Mouse (Mus musculus) CH12.LX (cell line): ENCODE measurements at regions not wholly inside any gene's neighbourhood (a gene's known extent, or its start where the extent isn't known, plus 50 kb on each side); places are given as distances from the start of the nearest gene placed in this dataset.

ENCODE experiments used
- DNase-seq: peaks from one replicate; pipeline ENCODE4 v3.0.0-alpha.2; 2013; ENCODE audit errors: extremely low read depth
- H3K27ac ChIP-seq: 2 replicates; pipeline ENCODE4 v1.5.1; 2012; ENCODE audit warnings: low read depth, mild to moderate bottlenecking, control low read depth, moderate library complexity; ENCODE audit not compliant: insufficient read depth
- H3K27me3 ChIP-seq: replicated peaks from 2 replicates; pipeline ENCODE3; 2012; ENCODE audit warnings: inconsistent platforms
- H3K36me3 ChIP-seq, 2 experiments: replicated peaks in 1 of 2; 2 replicates each; pipeline versions ENCODE3 to v1.6.1; 2012; ENCODE audit warnings: inconsistent platforms in 1 of 2, low read length in 1 of 2, mild to moderate bottlenecking in 1 of 2, mixed read lengths in 1 of 2, moderate library complexity in 1 of 2; ENCODE audit not compliant: control insufficient read depth in 1 of 2, insufficient read depth in 1 of 2
- H3K4me1 ChIP-seq, 2 experiments: 2 replicates each; pipeline ENCODE4 v1.6.1; 2012; ENCODE audit warnings: inconsistent platforms in 1 of 2, moderate library complexity in 1 of 2; ENCODE audit not compliant: insufficient read depth in 2 of 2, control insufficient read depth in 1 of 2
- H3K4me2 ChIP-seq: 2 replicates; pipeline ENCODE4 v1.6.1; 2012; ENCODE audit warnings: low read depth, mild to moderate bottlenecking, control low read depth; ENCODE audit not compliant: poor library complexity, insufficient read depth, severe bottlenecking
- H3K4me3 ChIP-seq, 3 experiments: fragments of 150-350 bp in 1 of 3; sonication (generic) in 1 of 3; replicated peaks in 1 of 3; 2 replicates each; pipeline versions ENCODE3 to v1.5.1; 2011 to 2012; ENCODE audit warnings: low read depth in 2 of 3, low read length in 2 of 3, mild to moderate bottlenecking in 2 of 3, moderate library complexity in 2 of 3, control low read depth in 1 of 3, improper control_type of control experiment in 1 of 3, inconsistent platforms in 1 of 3, mixed read lengths in 1 of 3; ENCODE audit not compliant: poor library complexity in 1 of 3
- H3K79me2 ChIP-seq: replicated peaks from 2 replicates; pipeline ENCODE4 v1.6.1; 2012; ENCODE audit warnings: mild to moderate bottlenecking, moderate library complexity; ENCODE audit not compliant: control insufficient read depth, poor library complexity, insufficient read depth, severe bottlenecking; ENCODE audit errors: extremely low read depth
- H3K9ac ChIP-seq: 2 replicates; pipeline ENCODE4 v1.6.1; 2012; ENCODE audit warnings: low read depth, mild to moderate bottlenecking, control low read depth, moderate library complexity; ENCODE audit not compliant: insufficient read depth
- H3K9me3 ChIP-seq: replicated peaks from 2 replicates; pipeline ENCODE3; 2012; ENCODE audit warnings: low read length, inconsistent platforms, mixed read lengths
- BHLHE40 ChIP-seq: IDR thresholded peaks from 2 replicates; pipeline ENCODE4 v1.6.1; 2011; ENCODE audit warnings: mild to moderate bottlenecking, low read depth, low read length, improper control_type of control experiment
- CHD1 ChIP-seq: IDR thresholded peaks from 2 replicates; pipeline ENCODE4 v1.6.1; 2012; ENCODE audit warnings: low read depth, low read length, improper control_type of control experiment, inconsistent platforms
- ELF1 ChIP-seq: IDR thresholded peaks from 2 replicates; pipeline ENCODE4 v1.6.1; 2014; ENCODE audit warnings: low read depth, mild to moderate bottlenecking, inconsistent platforms, low read length, improper control_type of control experiment
- ETS1 ChIP-seq: conservative IDR thresholded peaks from 2 replicates; pipeline ENCODE4 v1.6.1; 2012; ENCODE audit warnings: low read depth, mild to moderate bottlenecking, inconsistent platforms, low read length, improper control_type of control experiment, moderate library complexity
- JUND ChIP-seq: conservative IDR thresholded peaks from 2 replicates; pipeline ENCODE4 v1.6.1; 2011; ENCODE audit warnings: low read depth, low read length, improper control_type of control experiment
- MAFK ChIP-seq: IDR thresholded peaks from 2 replicates; pipeline ENCODE4 v1.6.1; 2011; ENCODE audit warnings: low read length, improper control_type of control experiment; ENCODE audit not compliant: insufficient replicate concordance
- MAX ChIP-seq: IDR thresholded peaks from 2 replicates; pipeline ENCODE4 v1.6.1; 2011; ENCODE audit warnings: low read length, improper control_type of control experiment
- MAZ ChIP-seq: IDR thresholded peaks from 2 replicates; pipeline ENCODE4 v1.6.1; 2012; ENCODE audit warnings: low read depth, mild to moderate bottlenecking, inconsistent platforms, low read length, improper control_type of control experiment, moderate library complexity
- MEF2A ChIP-seq: IDR thresholded peaks from 2 replicates; pipeline ENCODE4 v1.6.1; 2014; ENCODE audit warnings: low read depth, mild to moderate bottlenecking, inconsistent platforms, low read length, improper control_type of control experiment, borderline replicate concordance
- MXI1 ChIP-seq: IDR thresholded peaks from 2 replicates; pipeline ENCODE4 v1.6.1; 2011; ENCODE audit warnings: mild to moderate bottlenecking, low read depth, low read length, improper control_type of control experiment
- NELFE ChIP-seq: IDR thresholded peaks from 2 replicates; pipeline ENCODE4 v1.6.1; 2011; ENCODE audit warnings: low read depth, low read length, improper control_type of control experiment
- NRF1 ChIP-seq: IDR thresholded peaks from 2 replicates; pipeline ENCODE4 v1.6.1; 2014; ENCODE audit warnings: low read depth, mild to moderate bottlenecking, inconsistent platforms, low read length, improper control_type of control experiment, moderate library complexity
- POLR2AphosphoS2 ChIP-seq: IDR thresholded peaks from 2 replicates; pipeline ENCODE4 v1.6.1; 2011; ENCODE audit warnings: low read depth, low read length, improper control_type of control experiment
- RAD21 ChIP-seq: IDR thresholded peaks from 2 replicates; pipeline ENCODE4 v1.6.1; 2011; ENCODE audit warnings: low read depth, mild to moderate bottlenecking, low read length, improper control_type of control experiment, moderate library complexity
- TCF12 ChIP-seq: IDR thresholded peaks from 2 replicates; pipeline ENCODE4 v1.6.1; 2014; ENCODE audit warnings: low read depth, mild to moderate bottlenecking, inconsistent platforms, low read length, improper control_type of control experiment
- UBTF ChIP-seq: IDR thresholded peaks from 2 replicates; pipeline ENCODE4 v1.6.1; 2012; ENCODE audit warnings: low read depth, mild to moderate bottlenecking, inconsistent platforms, low read length, improper control_type of control experiment, moderate library complexity
- USF1 ChIP-seq: IDR thresholded peaks from 2 replicates; pipeline ENCODE4 v1.6.1; 2014; ENCODE audit warnings: low read depth, mild to moderate bottlenecking, inconsistent platforms, low read length, improper control_type of control experiment
- USF2 ChIP-seq: conservative IDR thresholded peaks from 2 replicates; pipeline ENCODE4 v1.6.1; 2011; ENCODE audit warnings: low read depth, low read length, improper control_type of control experiment
- ZC3H11A ChIP-seq: IDR thresholded peaks from 2 replicates; pipeline ENCODE4 v1.6.1; 2012; ENCODE audit warnings: low read depth, mild to moderate bottlenecking, inconsistent platforms, low read length, improper control_type of control experiment
- ZKSCAN1 ChIP-seq: IDR thresholded peaks from 2 replicates; pipeline ENCODE4 v1.6.1; 2012; ENCODE audit warnings: low read depth, inconsistent platforms, low read length, improper control_type of control experiment, borderline replicate concordance
- ZMIZ1 ChIP-seq: IDR thresholded peaks from 2 replicates; pipeline ENCODE4 v1.6.1; 2012; ENCODE audit warnings: low read depth, mild to moderate bottlenecking, inconsistent platforms, low read length, improper control_type of control experiment
- dilution Hi-C: fragments of 300-500 bp; cut with MboI; formaldehyde crosslinking; loops from 2 replicates; pipeline ENCODE4 v1.14.3; 2020; ENCODE audit warnings: low sequenced_read_pairs; ENCODE audit not compliant: extremely low pct_unique_long_range_greater_than_20kb, extremely low pct_ligation_motif_present
- in situ Hi-C: fragments of 300-500 bp; cut with MboI; formaldehyde crosslinking; loops from 3 replicates; pipeline ENCODE4 v1.14.3; 2019; ENCODE audit warnings: low sequenced_read_pairs, low pct_ligation_motif_present, low pct_unique_long_range_greater_than_20kb, mixed read lengths

- in situ Hi-C loops (no loop called here), dilution Hi-C loops (no loop called here)
- Histone ChIP-seq H3K4me3 (no peak overlapping the region), H3K27ac (no peak overlapping the region), H3K79me2 (no peaks in the 10 kb centered on the region), H3K36me3 (no peaks in the 10 kb centered on the region), H3K9ac (no peak overlapping the region), H3K4me2 (no peak overlapping the region), H3K9me3 (no peaks in the 10 kb centered on the region), H3K4me1 (no peaks in the 10 kb centered on the region), H3K27me3 (no peaks in the 10 kb centered on the region)
- no peak for DNase-seq
- no peak for TF ChIP-seq NRF1
- no peak for TF ChIP-seq USF2
- no peak for TF ChIP-seq USF1
- TF ChIP-seq MAZ, result no peak
- no peak for TF ChIP-seq NELFE
- no peak for TF ChIP-seq UBTF
- TF ChIP-seq CHD1, result no peak
- TF ChIP-seq ZC3H11A, result no peak
- TF ChIP-seq ZMIZ1, result no peak
- TF ChIP-seq MEF2A, result no peak
- no peak for TF ChIP-seq MAFK
- no peak for TF ChIP-seq JUND
- TF ChIP-seq MAX, result no peak
- TF ChIP-seq TCF12, result no peak
- TF ChIP-seq ETS1, result no peak
- no peak for TF ChIP-seq ELF1
- TF ChIP-seq POLR2AphosphoS2, result no peak
- no peak for TF ChIP-seq RAD21
Measured at GRCm38 (mm10) chr6:13373896-13374295, 149.1 kb upstream of the Vwde start.

GRCm38 (mm10) chr6:13369709-13370296 lies 145.0 kb upstream of the Vwde start:
- DNase-seq, result no peak
- Histone ChIP-seq H3K4me3 (no peak overlapping the region), H3K9ac (no peak overlapping the region), H3K79me2 (no peaks in the 10 kb centered on the region), H3K9me3 (no peaks in the 10 kb centered on the region), H3K27ac (no peak overlapping the region), H3K27me3 (no peaks in the 10 kb centered on the region), H3K4me2 (no peak overlapping the region), H3K36me3 (no peaks in the 10 kb centered on the region), H3K4me1 (no peaks in the 10 kb centered on the region)
- dilution Hi-C loops, result no loop called here
- in situ Hi-C loops, result no loop called here
- TF ChIP-seq MXI1, result no peak
- no peak for TF ChIP-seq MAX
- no peak for TF ChIP-seq JUND
- no peak for TF ChIP-seq BHLHE40
- no peak for TF ChIP-seq ZKSCAN1
